Mouse (Mus musculus) MEL (cell line): ENCODE measurements around the gene Tshz2.

Experiments
- CTCF ChIP-seq, 3 experiments: IDR thresholded peaks in 2 of 3; conservative IDR thresholded peaks in 1 of 3; 2 replicates each; pipeline ENCODE4 v1.5.1; 2011 to 2012; ENCODE audit warnings: low read length in 3 of 3, low read depth in 2 of 3, mild to moderate bottlenecking in 2 of 3, improper control_type of control experiment in 1 of 3, inconsistent platforms in 1 of 3, mixed read lengths in 1 of 3, moderate library complexity in 1 of 3; ENCODE audit not compliant: control insufficient read depth in 1 of 3, insufficient read depth in 1 of 3, poor library complexity in 1 of 3, severe bottlenecking in 1 of 3
- GATA1 ChIP-seq: IDR thresholded peaks from 2 replicates; pipeline ENCODE4 v1.6.1; 2011; ENCODE audit warnings: low read depth, low read length, improper control_type of control experiment
- JUND ChIP-seq: IDR thresholded peaks from 2 replicates; pipeline ENCODE4 v1.6.1; 2011; ENCODE audit warnings: low read depth, mild to moderate bottlenecking, improper control_type of control experiment, low read length
- MAZ ChIP-seq: IDR thresholded peaks from 2 replicates; pipeline ENCODE4 v1.6.1; 2012; ENCODE audit warnings: low read depth, mild to moderate bottlenecking, inconsistent platforms, low read length, improper control_type of control experiment
- POLR2A ChIP-seq, 2 experiments: IDR thresholded peaks; 2 replicates each; pipeline ENCODE4 v1.6.1; 2011 to 2012; ENCODE audit warnings: low read length in 2 of 2, mild to moderate bottlenecking in 2 of 2, control low read depth in 1 of 2, improper control_type of control experiment in 1 of 2, low read depth in 1 of 2, moderate library complexity in 1 of 2; ENCODE audit not compliant: control insufficient read depth in 1 of 2, insufficient read depth in 1 of 2, poor library complexity in 1 of 2
- POLR2AphosphoS2 ChIP-seq: IDR thresholded peaks from 2 replicates; pipeline ENCODE4 v1.6.1; 2011; ENCODE audit warnings: low read length, improper control_type of control experiment
- RCOR1 ChIP-seq: IDR thresholded peaks from 2 replicates; pipeline ENCODE4 v1.6.1; 2012; ENCODE audit warnings: low read depth, mild to moderate bottlenecking, inconsistent platforms, low read length, improper control_type of control experiment
- USF2 ChIP-seq, 2 experiments: IDR thresholded peaks; 2 replicates each; pipeline ENCODE4 v1.6.1; 2011 to 2012; ENCODE audit warnings: improper control_type of control experiment in 2 of 2, low read length in 2 of 2, borderline replicate concordance in 1 of 2, inconsistent platforms in 1 of 2, low read depth in 1 of 2, mild to moderate bottlenecking in 1 of 2; ENCODE audit not compliant: insufficient read depth in 1 of 2

DNA sequence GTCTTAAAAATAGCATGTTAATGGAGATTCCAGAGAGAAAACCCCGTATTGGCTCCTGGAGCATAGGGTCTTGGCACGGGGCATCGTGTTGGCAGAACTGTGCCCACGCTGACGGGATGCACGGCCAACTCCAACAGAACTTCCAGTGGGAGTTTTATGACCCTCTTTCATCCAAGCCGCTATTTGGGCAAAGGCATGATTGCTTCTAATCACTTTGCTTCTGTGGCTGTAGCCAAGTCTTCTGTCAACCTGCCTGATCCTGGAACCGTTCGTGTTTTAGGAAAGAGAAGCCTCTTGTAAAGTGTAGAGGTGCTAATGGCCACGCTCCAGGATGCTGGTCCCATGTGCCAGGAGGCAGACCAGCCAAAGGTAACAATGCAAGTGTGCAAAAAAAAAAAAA, 350.1 kb downstream of the Tshz2 start:
- TF ChIP-seq CTCF (IDR thresholded peaks at IDR 0.05 in 2 of 3, conservative IDR thresholded peaks at IDR 0.05 in 1 of 3; ENCODE audit: control insufficient read depth in 1 of 3, insufficient read depth in 1 of 3, low read depth in 2 of 3, low read length in 3 of 3, poor library complexity in 1 of 3, severe bottlenecking in 1 of 3) (no peak), GATA1 (no peak), MAZ (no peak), USF2 (IDR thresholded peaks at IDR 0.05; ENCODE audit: borderline replicate concordance in 1 of 2, insufficient read depth in 1 of 2, low read depth in 1 of 2, low read length in 2 of 2) (no peak), JUND (no peak), POLR2A (IDR thresholded peaks at IDR 0.05; ENCODE audit: control insufficient read depth in 1 of 2, insufficient read depth in 1 of 2, low read depth in 1 of 2, low read length in 2 of 2, poor library complexity in 1 of 2) (no peak), RCOR1 (no peak), POLR2AphosphoS2 (no peak)
